Mouse (Mus musculus) spleen, adult 2 months (tissue): ENCODE data around the gene Lsm7.

Source experiments
- CTCF ChIP-seq: fragments of 200-500 bp; IDR thresholded peaks from 2 replicates; pipeline ENCODE4 v1.5.1; 2011; ENCODE audit warnings: mild to moderate bottlenecking, inconsistent platforms; ENCODE audit not compliant: insufficient read depth, insufficient read length, insufficient replicate concordance; ENCODE audit errors: extremely low read depth
- POLR2A ChIP-seq: fragments of 200-500 bp; IDR thresholded peaks from 2 replicates; pipeline ENCODE4 v1.6.1; 2011; ENCODE audit warnings: low read depth, low read length, inconsistent platforms

- no peak for TF ChIP-seq POLR2A
- TF ChIP-seq CTCF = no peak
These were observed 9.8 kb downstream of the Lsm7 start for GRCm38 (mm10) chr10:80845055-80845693.
